Mouse (Mus musculus) heart, postnatal 0 days (tissue): ENCODE data around the gene Chchd2. TPM values are rescaled to one million over a fixed set of nuclear protein-coding genes. Genes with fewer than 3 reads are reported as not detected.

Source experiments
- ATAC-seq: fragments of 200-750 bp; cut with Nextera tagmentation; 2 replicates; pipeline ENCODE4 v1.8.0; 2017; ENCODE audit warnings: low read depth, moderate number of reproducible peaks, moderate library complexity; ENCODE audit not compliant: insufficient read depth
- DNase-seq: peaks from one replicate; pipeline ENCODE4 v3.0.0-alpha.2; 2016; ENCODE audit warnings: low spot score
- H3K27ac ChIP-seq: fragments of 300-500 bp; sonication (generic); 2 replicates; pipeline ENCODE4 v1.5.1; 2014; ENCODE audit warnings: low read depth, mild to moderate bottlenecking
- H3K27me3 ChIP-seq: fragments of 300-500 bp; sonication (generic); 2 replicates; pipeline ENCODE4 v1.6.1; 2014; ENCODE audit warnings: low read length, mixed read lengths; ENCODE audit not compliant: control insufficient read depth, insufficient read depth
- H3K36me3 ChIP-seq: fragments of 300-500 bp; sonication (generic); replicated peaks from 2 replicates; pipeline ENCODE4 v1.6.1; 2014; ENCODE audit warnings: low read length, mixed read lengths; ENCODE audit not compliant: control insufficient read depth, insufficient read depth
- H3K4me1 ChIP-seq: fragments of 300-500 bp; sonication (generic); 2 replicates; pipeline ENCODE4 v1.6.1; 2014; ENCODE audit warnings: antibody characterized with exemption; ENCODE audit not compliant: control insufficient read depth, insufficient read depth
- H3K4me2 ChIP-seq: fragments of 300-500 bp; sonication (generic); 2 replicates; pipeline ENCODE4 v1.6.1; 2014; ENCODE audit warnings: low read depth, mild to moderate bottlenecking, low read length, moderate library complexity
- H3K4me3 ChIP-seq: fragments of 300-500 bp; sonication (generic); 2 replicates; pipeline ENCODE4 v1.5.1; 2014; ENCODE audit warnings: low read depth, low read length
- H3K9ac ChIP-seq: fragments of 300-500 bp; sonication (generic); replicated peaks from 2 replicates; pipeline ENCODE4 v1.6.1; 2014; ENCODE audit warnings: low read depth, low read length, mixed read lengths
- H3K9me3 ChIP-seq: fragments of 300-500 bp; sonication (generic); replicated peaks from 2 replicates; pipeline ENCODE4 v1.6.1; 2016; ENCODE audit warnings: low read length; ENCODE audit not compliant: control insufficient read depth
- CTCF ChIP-seq: IDR thresholded peaks from 2 replicates; pipeline ENCODE4 v1.5.1; 2016; ENCODE audit warnings: antibody characterized with exemption, control low read depth, low read depth
- EP300 ChIP-seq: IDR thresholded peaks from 2 replicates; pipeline ENCODE4 v1.6.1; 2016; ENCODE audit warnings: antibody characterized with exemption, low read depth
- WGBS: fragments of 180-500 bp; shearing (Covaris S2); extraction: QIAGEN DNeasy Blood & Tissue Kit; methylation state at CpG from one replicate; pipeline ENCODE4 v1.1.7; 2014; 5-methylcytosine and 5-hydroxymethylcytosine counted together
- polyA plus RNA-seq: library from polyadenylated mRNA; unstranded; fragments of >200 nt; fragmentation: Nextera tagmentation; extraction: Ambion mirVana; gene quantifications from 2 replicates; pipeline ENCODE4 v1.2.1, GENCODE M21; 2015
- total RNA-seq: library from RNA; depleted of rRNA; stranded (reverse); fragments of >200 nt; gene quantifications from 2 replicates; pipeline ENCODE4 v1.2.3, GENCODE M21; 2014; ENCODE audit warnings: low replicate concordance

The Chchd2 gene
- total and polyA plus RNA-seq, 2 experiments from 2014 or later = 1,505 to 2,937 TPM

GRCm38 (mm10) chr5:129865841-129866240, 21.4 kb downstream of the Chchd2 start:
- H3K27ac ChIP-seq = no peak overlapping the region
- ATAC-seq (no peak), DNase-seq (no peak)
- TF ChIP-seq CTCF (no peak), EP300 (no peak)
- H3K36me3 ChIP-seq = peaks cover 6% of the 10 kb centered on the region; the same call in 1 of the 2 replicates
- H3K27me3 ChIP-seq = no peaks in the 10 kb centered on the region
- no peak overlapping the region for H3K4me3 ChIP-seq
- H3K4me1 ChIP-seq = no peaks in the 10 kb centered on the region
- WGBS = 79% methylated on average over 12 of the region's 12 CpGs
- H3K9ac ChIP-seq = no peak overlapping the region
- H3K9me3 ChIP-seq = no peaks in the 10 kb centered on the region
- no peak overlapping the region for H3K4me2 ChIP-seq

GRCm38 (mm10) chr5:129864467-129864866, 22.8 kb downstream of the Chchd2 start:
- TF ChIP-seq CTCF (peak; percentile 31), EP300 (no peak)
- no peaks in the 10 kb centered on the region for H3K27me3 ChIP-seq
- H3K9ac ChIP-seq = no peak overlapping the region
- no peaks in the 10 kb centered on the region for H3K9me3 ChIP-seq
- H3K36me3 ChIP-seq = peaks cover 16% of the 10 kb centered on the region; the same call in 1 of the 2 replicates
- WGBS = 5% methylated on average over 18 of the region's 18 CpGs
- no peak; the same call in 1 of the 2 replicates for ATAC-seq
- peak overlapping the region; percentile 14; the same call in 1 of the 2 replicates for H3K4me2 ChIP-seq
- H3K27ac ChIP-seq = no peak overlapping the region
- H3K4me1 ChIP-seq = no peaks in the 10 kb centered on the region
- peak; percentile 30 for DNase-seq
- no peak overlapping the region for H3K4me3 ChIP-seq

DNA sequence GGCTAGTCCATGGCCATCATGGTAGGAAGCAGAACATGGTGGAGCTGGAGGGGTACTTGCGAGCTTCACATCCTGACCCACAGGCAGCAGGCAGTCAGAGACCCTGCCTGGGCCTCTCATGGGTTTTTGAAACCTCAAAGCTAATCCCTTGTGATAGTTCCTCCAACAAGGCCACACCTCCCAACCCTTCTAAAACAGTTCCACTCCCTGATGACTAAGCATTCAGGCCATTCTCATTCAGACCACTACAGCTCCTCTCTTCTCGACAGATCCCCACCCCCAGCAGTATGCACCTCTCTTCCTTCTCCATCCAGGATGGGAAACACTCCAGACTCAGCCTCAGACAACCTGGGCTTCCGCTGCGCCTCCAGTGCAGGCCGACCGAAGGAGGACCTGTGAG, 24.9 kb downstream of the Chchd2 start:
- no peaks in the 10 kb centered on the region for H3K9me3 ChIP-seq
- no peak overlapping the region for H3K27ac ChIP-seq
- peaks cover 19% of the 10 kb centered on the region for H3K36me3 ChIP-seq
- TF ChIP-seq CTCF = no peak
- no peak for TF ChIP-seq EP300
- no peak overlapping the region for H3K4me2 ChIP-seq
- ATAC-seq (no peak), DNase-seq (no peak)
- H3K4me3 ChIP-seq = no peak overlapping the region
- H3K4me1 ChIP-seq = no peaks in the 10 kb centered on the region
- H3K27me3 ChIP-seq = no peaks in the 10 kb centered on the region
- H3K9ac ChIP-seq = no peak overlapping the region
- 94% methylated on average over 6 of the region's 6 CpGs for WGBS

DNA sequence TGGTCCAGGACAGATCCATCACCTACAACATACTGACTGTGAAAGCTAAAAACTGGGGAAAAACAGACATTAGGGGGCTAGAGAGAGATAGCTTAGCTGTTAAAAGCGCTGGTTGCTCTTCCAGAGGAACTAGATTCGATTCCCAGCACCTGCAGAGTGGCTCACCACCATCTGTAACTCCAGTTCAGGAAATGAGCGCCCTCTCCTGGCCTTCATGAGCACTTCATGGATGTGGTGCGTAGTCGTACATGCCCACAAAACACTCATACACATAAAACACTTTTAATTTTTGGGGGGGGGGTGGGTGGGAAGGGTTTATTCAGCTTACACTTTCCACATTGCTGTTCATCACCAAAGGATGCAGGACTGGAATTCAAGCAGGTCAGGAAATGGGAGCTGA, 30.9 kb downstream of the Chchd2 start:
- Histone ChIP-seq H3K27me3 (no peaks in the 10 kb centered on the region), H3K36me3 (peaks cover 21% of the 10 kb centered on the region), H3K4me1 (no peaks in the 10 kb centered on the region), H3K9me3 (no peaks in the 10 kb centered on the region), H3K4me2 (no peak overlapping the region), H3K27ac (no peak overlapping the region), H3K4me3 (no peak overlapping the region), H3K9ac (no peak overlapping the region)
- TF ChIP-seq CTCF (peak; percentile 8; the same call in 1 of the 2 replicates), EP300 (no peak)
- ATAC-seq (no peak), DNase-seq (no peak)
- 91% methylated on average over 5 of the region's 5 CpGs for WGBS

DNA sequence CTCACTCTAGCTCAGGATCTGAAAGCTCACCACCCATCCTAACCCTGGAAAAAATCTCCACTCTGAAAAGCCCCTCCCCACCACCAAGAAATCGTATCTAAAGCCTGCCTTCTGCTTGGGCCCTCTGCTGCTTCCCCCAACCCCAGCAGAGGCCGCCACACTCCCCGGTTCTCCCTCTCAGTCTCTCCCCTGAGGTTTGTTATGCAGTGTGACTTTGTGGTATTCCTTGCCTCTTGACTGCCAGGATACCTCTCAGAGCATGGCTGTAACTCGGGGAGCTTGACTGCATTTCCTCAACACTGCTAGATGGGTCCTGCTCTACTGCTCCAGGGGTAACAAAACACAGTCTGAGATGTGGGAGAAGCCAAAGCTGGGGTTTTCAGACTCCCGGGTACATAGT, 32.1 kb downstream of the Chchd2 start:
- Histone ChIP-seq H3K9me3 (no peaks in the 10 kb centered on the region), H3K9ac (no peak overlapping the region), H3K27ac (no peak overlapping the region), H3K36me3 (peaks cover 16% of the 10 kb centered on the region), H3K4me3 (no peak overlapping the region), H3K4me2 (no peak overlapping the region), H3K4me1 (no peaks in the 10 kb centered on the region), H3K27me3 (no peaks in the 10 kb centered on the region)
- 46% methylated on average over 5 of the region's 5 CpGs for WGBS
- TF ChIP-seq CTCF = peak; percentile 50
- TF ChIP-seq EP300 = no peak
- ATAC-seq = peak; percentile 63; the same call in 1 of the 2 replicates
- no peak for DNase-seq

DNA sequence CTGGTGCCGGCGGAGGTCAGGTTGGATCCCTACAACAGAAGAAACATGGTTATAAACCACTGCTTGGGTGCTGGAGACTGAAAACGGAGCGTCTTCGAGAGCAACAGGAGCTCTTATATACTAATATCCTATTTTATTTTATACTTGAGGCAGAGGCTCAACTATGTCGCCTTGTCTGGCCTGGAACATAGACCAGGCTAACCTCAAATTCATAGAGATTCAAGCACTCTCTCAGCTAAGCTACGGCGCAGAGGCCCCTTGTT, 39.8 kb downstream of the Chchd2 start:
- H3K27me3 ChIP-seq = no peaks in the 10 kb centered on the region
- 42% methylated on average over 8 of the region's 8 CpGs for WGBS
- H3K36me3 ChIP-seq = peaks cover 18% of the 10 kb centered on the region
- DNase-seq (no peak), ATAC-seq (no peak)
- TF ChIP-seq CTCF (no peak), EP300 (no peak)
- H3K4me3 ChIP-seq = peak overlapping the region; percentile 71
- peak overlapping the region; percentile 74 for H3K4me2 ChIP-seq
- H3K9me3 ChIP-seq = no peaks in the 10 kb centered on the region
- H3K9ac ChIP-seq = peak overlapping the region; percentile 69
- no peak overlapping the region for H3K27ac ChIP-seq
- H3K4me1 ChIP-seq = no peaks in the 10 kb centered on the region
